Mouse (Mus musculus) adrenal gland, postnatal 10 days (tissue): ENCODE measurements around the gene Gm12789. TPM values are rescaled to one million over a fixed set of nuclear protein-coding genes. Genes with fewer than 3 reads are reported as not detected.
"Not testable (repeated sequence)": the region's sequence is repeated elsewhere in the genome, so short reads cannot be mapped to it uniquely, and the experiment has no call there.

Source experiments
- DNase-seq: peaks from one replicate; pipeline ENCODE4 v3.0.0; 2021; ENCODE audit warnings: mixed read lengths
- long read RNA-seq, 2 experiments: library from polyadenylated mRNA; stranded (forward); transcript quantifications; one replicate each; pipeline ENCODE4 v2.0.0; 2021
- total RNA-seq, 2 experiments: library from RNA; stranded (reverse); gene quantifications; 2 replicates each; pipeline ENCODE4 v1.2.3; 2021

Gene Gm12789
- total RNA-seq, result not detected
- long read RNA-seq, experiment 1, result 0 reads
- long read RNA-seq, experiment 2, result 0 reads

- not testable (repeated sequence) for DNase-seq
These were observed at the start of gene Gm12789 for GRCm38 (mm10) chr4:101986326-101986725. Gm12789 (plus strand) TSS chr4:101986626.

GRCm38 (mm10) chr4:101940107-101940506 is 46.3 kb upstream of the Gm12789 start, which contains the start of gene Gm12794:
Gm12794 (plus strand) TSS chr4:101940407.
- not testable (repeated sequence) for DNase-seq

GRCm38 (mm10) chr4:101980949-101981348 is 5.5 kb upstream of the Gm12789 start, which contains the start of gene Gm12790:
Gm12790 (minus strand) TSS chr4:101981049.
- not testable (repeated sequence) for DNase-seq

- DNase-seq, result no peak
These were observed 748 bp upstream of the Gm12789 start for GRCm38 (mm10) chr4:101985678-101986077.

GRCm38 (mm10) chr4:101997426-101997825 is 11.0 kb downstream of the Gm12789 start:
- no peak for DNase-seq

- DNase-seq, result peak; percentile 77
These were observed 12.0 kb downstream of the Gm12789 start for GRCm38 (mm10) chr4:101998267-101998922.

GRCm38 (mm10) chr4:102026619-102027018 is 40.2 kb downstream of the Gm12789 start:
- no peak for DNase-seq

Other genes with a start within 250 kb of the Gm12789 start
- gene B020004J07Rik, start 142.6 kb upstream of the Gm12789 start, total RNA-seq, result not detected
- not detected for gene C130073F10Rik, start 92.8 kb upstream of the Gm12789 start, total RNA-seq
- not detected for gene Gm12800, start 77.5 kb upstream of the Gm12789 start, total RNA-seq
- not detected for gene Gm12794, start 46.2 kb upstream of the Gm12789 start, total RNA-seq
- gene Gm12790, start 5.6 kb upstream of the Gm12789 start, total RNA-seq, result not detected
- gene Pde4b, start 100.9 kb downstream of the Gm12789 start, total RNA-seq, result 10 to 100 TPM; 16.2 to 23.1 TPM